Mouse (Mus musculus): ENCODE measurements around the gene Trpm7. TPM values are rescaled to one million over a fixed set of nuclear protein-coding genes. Genes with fewer than 3 reads are reported as not detected.

The Trpm7 gene
- total RNA-seq, 2 experiments from 2014 or later: 90.1 to 118 TPM

GRCm38 (mm10) chr2:126817414-126817813, 58.6 kb downstream of the Trpm7 start:
- no peak for ATAC-seq (replicated peaks; ENCODE audit: poor library complexity)

- peak; percentile 80 for ATAC-seq (replicated peaks; ENCODE audit: poor library complexity)
Observed at GRCm38 (mm10) chr2:126816644-126817347, 59.2 kb downstream of the Trpm7 start.

- peak; percentile 54 for ATAC-seq (replicated peaks; ENCODE audit: poor library complexity)
Observed at GRCm38 (mm10) chr2:126815822-126816221, 60.2 kb downstream of the Trpm7 start.

GRCm38 (mm10) chr2:126801980-126802379, 74.0 kb downstream of the Trpm7 start:
- ATAC-seq (replicated peaks; ENCODE audit: poor library complexity): no peak

GRCm38 (mm10) chr2:126798455-126798854, 77.6 kb downstream of the Trpm7 start:
- no peak for ATAC-seq (replicated peaks; ENCODE audit: poor library complexity)

- no peak for ATAC-seq (replicated peaks; ENCODE audit: poor library complexity)
Observed at GRCm38 (mm10) chr2:126795708-126796107, 80.3 kb downstream of the Trpm7 start.

- ATAC-seq (replicated peaks; ENCODE audit: poor library complexity): no peak
Observed at GRCm38 (mm10) chr2:126792611-126793010, 83.4 kb downstream of the Trpm7 start.

GRCm38 (mm10) chr2:126787721-126788342, 88.2 kb downstream of the Trpm7 start:
- ATAC-seq (replicated peaks; ENCODE audit: poor library complexity): peak; percentile 60

- no peak for ATAC-seq (replicated peaks; ENCODE audit: poor library complexity)
Observed at GRCm38 (mm10) chr2:126783370-126783769, 92.7 kb downstream of the Trpm7 start, which contains the start of gene Usp50. TSS of gene Usp50 (minus strand) at chr2:126783470.

- ATAC-seq (replicated peaks; ENCODE audit: poor library complexity): peak; percentile 90
Observed at GRCm38 (mm10) chr2:126782433-126782832, 93.6 kb downstream of the Trpm7 start.

- ATAC-seq (replicated peaks; ENCODE audit: poor library complexity): no peak
Observed at GRCm38 (mm10) chr2:126781478-126781877, 94.6 kb downstream of the Trpm7 start.

GRCm38 (mm10) chr2:126780286-126780685, 95.7 kb downstream of the Trpm7 start:
- no peak for ATAC-seq (replicated peaks; ENCODE audit: poor library complexity)

- ATAC-seq (replicated peaks; ENCODE audit: poor library complexity): no peak
Observed at GRCm38 (mm10) chr2:126778806-126779205, 97.2 kb downstream of the Trpm7 start.

GRCm38 (mm10) chr2:126776416-126776815, 99.6 kb downstream of the Trpm7 start:
- ATAC-seq (replicated peaks; ENCODE audit: poor library complexity): no peak

- no peak for ATAC-seq (replicated peaks; ENCODE audit: poor library complexity)
Observed at GRCm38 (mm10) chr2:126775951-126776350, 100.1 kb downstream of the Trpm7 start.

- ATAC-seq (replicated peaks; ENCODE audit: poor library complexity): 0 out of 2 replicates have a peak, but pooled peaks have one; percentile 23
Observed at GRCm38 (mm10) chr2:126772217-126772616, 103.8 kb downstream of the Trpm7 start.

- ATAC-seq (replicated peaks; ENCODE audit: poor library complexity): 0 out of 2 replicates have a peak, but pooled peaks have one; percentile 51
Observed at GRCm38 (mm10) chr2:126769431-126770181, 106.4 kb downstream of the Trpm7 start.

- no peak for ATAC-seq (replicated peaks; ENCODE audit: poor library complexity)
Observed at GRCm38 (mm10) chr2:126768194-126768593, 107.8 kb downstream of the Trpm7 start.

- ATAC-seq (replicated peaks; ENCODE audit: poor library complexity): no peak
Observed at GRCm38 (mm10) chr2:126767599-126767998, 108.4 kb downstream of the Trpm7 start.

GRCm38 (mm10) chr2:126765867-126766582, 110.0 kb downstream of the Trpm7 start:
- peak; percentile 31 for ATAC-seq (replicated peaks; ENCODE audit: poor library complexity)

- ATAC-seq (replicated peaks; ENCODE audit: poor library complexity): no peak
Observed at GRCm38 (mm10) chr2:126759351-126759750, 116.7 kb downstream of the Trpm7 start.
